Mouse (Mus musculus): Measurements from ENCODE around the gene Srsf11. TPM values are rescaled to one million over a fixed set of nuclear protein-coding genes. Genes with fewer than 3 reads are reported as not detected.
A peak's percentile ranks its signal among the peaks of the same experiment; 100 is the strongest.

The Srsf11 gene
- polyA plus RNA-seq, 1 experiment from 2014 or later = 338 TPM

DNA sequence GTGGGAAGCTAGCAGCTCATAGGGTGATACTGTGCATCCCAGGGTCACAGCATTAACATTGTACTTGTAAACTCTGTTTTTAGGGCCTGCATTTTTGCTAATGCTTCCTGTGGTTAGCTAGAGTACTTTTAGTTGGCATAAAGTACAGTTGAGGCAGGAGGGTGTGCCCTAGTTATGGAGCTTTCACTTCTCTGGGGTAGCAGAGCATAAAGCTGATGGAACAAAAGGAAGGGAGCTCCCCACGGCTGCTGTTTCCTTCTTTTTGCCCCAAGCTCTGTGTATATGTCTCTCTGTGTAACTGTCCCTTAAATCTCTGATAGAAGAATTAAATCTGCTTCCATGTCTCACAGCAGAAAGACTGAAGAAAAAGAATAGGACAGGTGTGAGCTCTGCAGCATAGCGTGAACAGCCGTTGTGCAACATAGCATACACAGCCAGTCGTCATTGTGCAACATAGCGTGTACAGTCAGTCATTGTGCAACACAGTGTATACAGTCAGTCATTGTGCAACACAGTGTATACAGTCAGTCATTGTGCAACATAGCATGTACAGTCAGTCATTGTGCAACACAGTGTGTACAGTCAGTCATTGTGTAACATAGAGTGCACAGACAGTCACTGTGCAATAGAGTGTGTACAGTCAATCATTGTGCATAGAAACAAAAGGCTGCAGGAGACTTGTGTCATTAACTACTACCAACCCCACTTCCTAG, 25.5 kb upstream of the Srsf11 start:
- Histone ChIP-seq H3K4me3 (ENCODE audit: low read length) (no peak overlapping the region), H3K9me3 (ENCODE audit: control insufficient read depth, low read length) (no peaks in the 10 kb centered on the region), H3K27me3 (ENCODE audit: control insufficient read depth, insufficient read depth, low read length) (no peaks in the 10 kb centered on the region), H3K27ac (ENCODE audit: low read depth, low read length) (no peak overlapping the region), H3K36me3 (ENCODE audit: control insufficient read depth, insufficient read depth, low read length) (peaks cover 41% of the 10 kb centered on the region), H3K4me2 (replicated peaks; ENCODE audit: low read depth, low read length) (no peak overlapping the region), H3K9ac (ENCODE audit: low read depth, low read length) (no peak overlapping the region), H3K4me1 (ENCODE audit: control insufficient read depth, insufficient read depth, low read length) (no peaks in the 10 kb centered on the region)
- ATAC-seq (ENCODE audit: low FRiP score, low TSS enrichment) = no peak
- WGBS = 93% methylated on average over 5 of the region's 5 CpGs

DNA sequence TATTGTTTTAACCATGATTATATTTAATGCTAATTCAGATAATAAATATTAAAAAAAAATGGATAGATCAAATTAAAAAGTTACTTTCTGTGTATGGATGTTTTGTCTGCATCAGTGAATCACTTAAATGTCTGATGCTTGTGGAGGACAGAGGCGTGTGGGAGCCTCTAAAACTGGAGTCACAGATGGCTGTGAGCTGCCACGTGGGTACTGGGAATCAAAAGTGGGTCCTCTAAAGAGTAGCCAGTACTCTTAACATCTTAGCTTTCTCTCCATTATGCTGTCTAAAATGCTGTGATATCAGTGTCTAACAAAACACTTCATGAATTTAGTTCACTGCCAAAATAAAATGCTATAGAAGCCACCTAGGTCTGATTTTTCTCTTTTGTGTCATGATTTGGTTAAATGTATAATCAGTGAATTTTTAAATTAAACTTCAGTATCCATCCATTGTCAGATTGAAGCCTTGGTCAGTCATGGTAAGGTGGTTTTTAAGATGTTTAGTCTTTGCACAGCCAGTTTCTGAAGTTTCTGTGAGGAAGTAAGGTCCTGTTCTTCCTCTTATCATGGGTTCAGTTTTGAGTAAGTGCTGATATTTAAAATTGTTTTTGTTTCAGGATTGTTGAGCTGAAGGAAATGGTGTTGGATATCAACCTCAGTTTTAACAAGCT, 24.3 kb upstream of the Srsf11 start:
- peaks cover 48% of the 10 kb centered on the region for H3K36me3 ChIP-seq (ENCODE audit: control insufficient read depth, insufficient read depth, low read length)

DNA sequence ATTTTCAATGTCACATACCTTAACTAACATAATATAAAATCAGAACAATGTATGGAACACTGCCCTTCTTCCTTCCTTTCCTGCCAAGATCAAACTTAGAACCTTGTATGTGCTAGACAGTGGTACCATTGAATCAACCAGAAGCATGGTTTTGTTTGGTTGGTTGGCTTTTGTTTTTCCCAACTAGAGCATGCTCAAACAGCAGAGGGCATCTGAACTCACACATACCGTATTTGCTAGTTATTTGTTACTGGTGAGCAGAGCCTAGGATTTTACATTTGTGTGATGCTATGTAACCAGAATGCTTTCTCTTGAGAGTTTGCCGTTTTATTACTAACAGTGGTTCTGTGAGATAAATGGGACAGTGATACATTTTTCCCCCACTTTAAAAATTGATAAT, 13.1 kb upstream of the Srsf11 start:
- Histone ChIP-seq H3K27ac (ENCODE audit: low read depth, low read length) (no peak overlapping the region), H3K27me3 (ENCODE audit: control insufficient read depth, insufficient read depth, low read length) (no peaks in the 10 kb centered on the region), H3K9me3 (ENCODE audit: control insufficient read depth, low read length) (no peaks in the 10 kb centered on the region), H3K36me3 (ENCODE audit: control insufficient read depth, insufficient read depth, low read length) (peaks cover 27% of the 10 kb centered on the region; the same call in 1 of the 2 replicates), H3K9ac (ENCODE audit: low read depth, low read length) (no peak overlapping the region), H3K4me1 (ENCODE audit: control insufficient read depth, insufficient read depth, low read length) (no peaks in the 10 kb centered on the region), H3K4me2 (replicated peaks; ENCODE audit: low read depth, low read length) (no peak overlapping the region), H3K4me3 (ENCODE audit: low read length) (no peak overlapping the region)
- WGBS = 88% methylated on average over 2 of the region's 2 CpGs
- no peak for ATAC-seq (ENCODE audit: low FRiP score, low TSS enrichment)

More for the DNA sequence above, 24.3 kb upstream of the Srsf11 start:
- H3K27ac ChIP-seq (ENCODE audit: low read depth, low read length) = no peak overlapping the region
- 81% methylated on average over 2 of the region's 2 CpGs for WGBS
- no peak overlapping the region for H3K9ac ChIP-seq (ENCODE audit: low read depth, low read length)
- H3K4me3 ChIP-seq (ENCODE audit: low read length) = no peak overlapping the region
- H3K27me3 ChIP-seq (ENCODE audit: control insufficient read depth, insufficient read depth, low read length) = no peaks in the 10 kb centered on the region
- no peaks in the 10 kb centered on the region for H3K4me1 ChIP-seq (ENCODE audit: control insufficient read depth, insufficient read depth, low read length)
- no peak overlapping the region for H3K4me2 ChIP-seq (replicated peaks; ENCODE audit: low read depth, low read length)
- ATAC-seq (ENCODE audit: low FRiP score, low TSS enrichment) = no peak
- no peaks in the 10 kb centered on the region for H3K9me3 ChIP-seq (ENCODE audit: control insufficient read depth, low read length)

DNA sequence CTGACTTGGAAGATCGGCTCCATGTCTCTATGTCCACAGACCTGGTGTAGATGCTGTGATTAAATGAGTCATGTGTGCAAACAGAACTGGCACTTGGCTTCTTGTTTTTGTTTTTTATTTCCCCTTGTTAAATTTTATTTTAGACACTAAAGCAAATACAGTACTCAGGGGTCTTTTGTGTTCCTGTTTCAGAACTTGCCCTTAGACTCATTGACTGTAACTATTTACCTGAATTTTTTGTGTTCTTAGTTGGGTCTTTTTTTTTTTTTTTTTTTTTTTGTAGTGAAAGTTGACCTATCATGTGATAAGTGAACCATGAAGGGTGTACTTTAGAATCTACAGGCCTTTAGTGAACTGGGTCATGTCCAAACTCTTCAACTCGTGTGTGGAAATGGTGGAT, 4.3 kb upstream of the Srsf11 start:
- Histone ChIP-seq H3K27me3 (ENCODE audit: control insufficient read depth, insufficient read depth, low read length) (no peaks in the 10 kb centered on the region), H3K27ac (ENCODE audit: low read depth, low read length) (no peak overlapping the region), H3K9ac (ENCODE audit: low read depth, low read length) (no peak overlapping the region), H3K4me2 (replicated peaks; ENCODE audit: low read depth, low read length) (no peak overlapping the region), H3K4me1 (ENCODE audit: control insufficient read depth, insufficient read depth, low read length) (peaks cover 6% of the 10 kb centered on the region), H3K36me3 (ENCODE audit: control insufficient read depth, insufficient read depth, low read length) (no peaks in the 10 kb centered on the region), H3K4me3 (ENCODE audit: low read length) (no peak overlapping the region), H3K9me3 (ENCODE audit: control insufficient read depth, low read length) (no peaks in the 10 kb centered on the region)
- 82% methylated on average over 2 of the region's 2 CpGs for WGBS
- no peak for ATAC-seq (ENCODE audit: low FRiP score, low TSS enrichment)

DNA sequence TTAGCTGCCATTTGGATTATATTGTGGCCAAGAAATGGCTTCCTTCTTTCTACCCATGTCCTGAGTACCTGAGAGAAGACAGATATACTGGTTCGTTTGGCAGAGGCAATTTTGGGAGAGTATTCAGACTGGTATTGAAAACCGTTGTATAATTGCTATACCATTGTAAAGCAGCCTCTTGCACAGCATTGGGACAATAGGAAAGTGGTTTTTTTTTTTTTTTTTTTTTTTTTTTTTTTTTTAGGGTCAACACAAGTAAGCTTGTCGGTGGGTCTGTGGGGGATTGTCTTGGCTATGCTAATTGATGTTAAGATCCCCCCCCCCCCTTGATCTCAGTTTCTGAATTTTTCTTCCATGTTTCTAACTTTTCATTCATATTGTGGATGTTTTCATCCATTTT, 1.7 kb upstream of the Srsf11 start:
- H3K4me2 ChIP-seq (replicated peaks; ENCODE audit: low read depth, low read length) = no peak overlapping the region
- H3K36me3 ChIP-seq (ENCODE audit: control insufficient read depth, insufficient read depth, low read length) = no peaks in the 10 kb centered on the region
- peak overlapping the region; percentile 6; the same call in 1 of the 2 replicates for H3K4me3 ChIP-seq (ENCODE audit: low read length)
- no peak for ATAC-seq (ENCODE audit: low FRiP score, low TSS enrichment)
- no peak overlapping the region for H3K27ac ChIP-seq (ENCODE audit: low read depth, low read length)
- H3K4me1 ChIP-seq (ENCODE audit: control insufficient read depth, insufficient read depth, low read length) = peaks cover 10% of the 10 kb centered on the region
- 82% methylated on average over 3 of the region's 3 CpGs for WGBS
- no peaks in the 10 kb centered on the region for H3K27me3 ChIP-seq (ENCODE audit: control insufficient read depth, insufficient read depth, low read length)
- no peak overlapping the region for H3K9ac ChIP-seq (ENCODE audit: low read depth, low read length)
- H3K9me3 ChIP-seq (ENCODE audit: control insufficient read depth, low read length) = no peaks in the 10 kb centered on the region

DNA sequence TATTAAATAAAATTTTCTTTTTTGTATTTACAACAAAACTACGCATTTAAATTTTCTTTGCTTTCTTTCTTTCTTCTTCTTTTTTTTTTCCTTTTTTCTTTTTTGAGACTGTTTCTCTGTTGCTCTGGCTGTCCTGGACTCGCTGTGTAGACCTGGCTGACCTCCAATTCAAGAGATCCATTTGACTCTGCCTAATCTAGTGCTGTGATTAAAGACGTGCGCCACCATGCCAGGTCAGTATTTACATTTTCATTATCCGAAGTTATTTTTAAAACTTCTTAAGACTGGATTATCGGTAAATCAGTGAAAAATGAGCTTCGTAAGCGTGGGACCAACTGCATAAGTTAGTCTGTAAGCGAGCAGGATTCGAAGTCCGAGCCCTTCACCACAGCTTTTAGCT, 573 bp downstream of the Srsf11 start:
- under 1% methylated on average over 11 of the region's 11 CpGs for WGBS
- no peaks in the 10 kb centered on the region for H3K9me3 ChIP-seq (ENCODE audit: control insufficient read depth, low read length)
- H3K27me3 ChIP-seq (ENCODE audit: control insufficient read depth, insufficient read depth, low read length) = no peaks in the 10 kb centered on the region

DNA sequence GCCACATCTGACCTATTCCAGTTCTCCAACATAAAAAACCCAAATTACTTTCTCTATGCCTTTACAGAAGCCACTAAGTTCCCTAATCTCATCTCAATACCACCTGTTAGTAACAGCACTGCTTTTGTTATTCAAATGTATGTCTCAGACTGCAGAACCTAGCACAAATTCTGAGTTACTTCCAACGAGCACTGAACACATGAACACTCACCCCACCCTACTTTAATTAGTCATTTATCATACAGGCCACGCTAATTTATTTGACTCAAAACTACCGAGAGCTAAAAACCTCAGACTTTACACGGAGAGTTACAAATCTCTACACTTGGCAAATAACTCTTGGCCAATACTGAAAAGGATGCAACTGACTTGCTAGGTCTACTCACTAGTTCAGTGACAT, 4.3 kb downstream of the Srsf11 start:
- Histone ChIP-seq H3K27ac (ENCODE audit: low read depth, low read length) (peak overlapping the region; percentile 94), H3K36me3 (ENCODE audit: control insufficient read depth, insufficient read depth, low read length) (0 out of 2 replicates have a peak, but pooled peaks cover 3% of the 10 kb centered on the region), H3K4me1 (ENCODE audit: control insufficient read depth, insufficient read depth, low read length) (peaks cover 3% of the 10 kb centered on the region; the same call in 1 of the 2 replicates), H3K4me2 (replicated peaks; ENCODE audit: low read depth, low read length) (peak overlapping the region; percentile 68), H3K4me3 (ENCODE audit: low read length) (peak overlapping the region; percentile 93), H3K27me3 (ENCODE audit: control insufficient read depth, insufficient read depth, low read length) (no peaks in the 10 kb centered on the region), H3K9me3 (ENCODE audit: control insufficient read depth, low read length) (no peaks in the 10 kb centered on the region), H3K9ac (ENCODE audit: low read depth, low read length) (peak overlapping the region; percentile 94)
- no peak for ATAC-seq (ENCODE audit: low FRiP score, low TSS enrichment)
- WGBS = 5% methylated on average over 4 of the region's 4 CpGs

More for the DNA sequence above, 573 bp downstream of the Srsf11 start:
- H3K4me2 ChIP-seq (replicated peaks; ENCODE audit: low read depth, low read length) = peak overlapping the region; percentile 56
- peak overlapping the region; percentile 83 for H3K27ac ChIP-seq (ENCODE audit: low read depth, low read length)
- peak overlapping the region; percentile 89 for H3K9ac ChIP-seq (ENCODE audit: low read depth, low read length)
- no peak for ATAC-seq (ENCODE audit: low FRiP score, low TSS enrichment)
- H3K4me3 ChIP-seq (ENCODE audit: low read length) = peak overlapping the region; percentile 63
- H3K4me1 ChIP-seq (ENCODE audit: control insufficient read depth, insufficient read depth, low read length) = peaks cover 10% of the 10 kb centered on the region
- no peaks in the 10 kb centered on the region for H3K36me3 ChIP-seq (ENCODE audit: control insufficient read depth, insufficient read depth, low read length)

DNA sequence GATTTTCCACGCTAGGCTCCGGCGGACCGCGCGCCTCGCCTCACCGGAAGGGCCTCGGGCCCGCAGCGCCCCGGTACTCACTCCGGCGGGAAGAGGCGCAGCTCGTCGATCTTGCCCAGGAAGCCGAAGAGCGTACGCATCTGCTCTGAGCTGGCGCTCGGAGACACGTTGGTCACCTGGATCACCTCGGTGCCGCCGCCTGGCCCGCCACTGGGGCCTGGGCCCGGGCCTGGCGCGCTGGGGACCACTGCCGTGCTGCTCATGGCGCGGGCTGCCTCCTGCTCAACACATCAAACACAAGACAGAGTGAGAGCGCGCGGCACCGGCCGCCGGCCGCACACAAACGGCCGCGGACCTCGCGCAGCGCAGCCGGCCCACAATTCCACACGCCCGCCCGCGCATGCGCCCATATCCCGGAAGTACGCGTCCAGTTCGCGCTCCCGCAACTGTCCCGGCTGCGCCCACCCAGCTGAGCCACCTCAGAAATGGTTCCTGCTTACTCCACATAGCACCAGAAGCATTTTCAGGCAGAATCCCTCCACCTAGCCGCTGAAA, 5.0 kb downstream of the Srsf11 start:
- H3K9me3 ChIP-seq (ENCODE audit: control insufficient read depth, low read length) = no peaks in the 10 kb centered on the region
- peak overlapping the region; percentile 68 for H3K4me2 ChIP-seq (replicated peaks; ENCODE audit: low read depth, low read length)
- peak overlapping the region; percentile 93 for H3K4me3 ChIP-seq (ENCODE audit: low read length)
- H3K9ac ChIP-seq (ENCODE audit: low read depth, low read length) = peak overlapping the region; percentile 94
- peaks cover 5% of the 10 kb centered on the region; the same call in 1 of the 2 replicates for H3K36me3 ChIP-seq (ENCODE audit: control insufficient read depth, insufficient read depth, low read length)
- peak; percentile 94 for ATAC-seq (ENCODE audit: low FRiP score, low TSS enrichment)
- no peaks in the 10 kb centered on the region for H3K27me3 ChIP-seq (ENCODE audit: control insufficient read depth, insufficient read depth, low read length)
- WGBS = under 1% methylated on average over 56 of the region's 61 CpGs
- peaks cover 3% of the 10 kb centered on the region; the same call in 1 of the 2 replicates for H3K4me1 ChIP-seq (ENCODE audit: control insufficient read depth, insufficient read depth, low read length)
- peak overlapping the region; percentile 94 for H3K27ac ChIP-seq (ENCODE audit: low read depth, low read length)

Measured in kidney, embryonic 14.5 days (tissue).